Mouse (Mus musculus): ENCODE measurements at regions not wholly inside any gene's neighbourhood (a gene's known extent, or its start where the extent isn't known, plus 50 kb on each side); places are given as distances from the start of the nearest gene placed in this dataset.

- H3K79me2 ChIP-seq (replicated peaks; ENCODE audit: control insufficient read depth, insufficient read depth, low read length): no peaks in the 10 kb centered on the region
- no peak overlapping the region for H3K9ac ChIP-seq (ENCODE audit: low read depth, low read length)
- no peaks in the 10 kb centered on the region for H3K27me3 ChIP-seq (ENCODE audit: control insufficient read depth, insufficient read depth, low read length)
- intact Hi-C loops (cut with DNase I): no loop called here
- no peak overlapping the region for H3K27ac ChIP-seq
- H3K4me1 ChIP-seq (ENCODE audit: control insufficient read depth, insufficient read depth, low read length): no peaks in the 10 kb centered on the region
- TF ChIP-seq EP300 (IDR thresholded peaks at IDR 0.05; ENCODE audit: insufficient read depth, low read depth, low read length) (no peak), CTCF (IDR thresholded peaks at IDR 0.05) (no peak), POLR2A (IDR thresholded peaks at IDR 0.05; ENCODE audit: insufficient read depth, low read depth, low read length) (no peak)
- no peak overlapping the region for H3K4me3 ChIP-seq
- DNase-seq: no peak
- 86% methylated on average over 8 of the region's 8 CpGs for WGBS
- H3K36me3 ChIP-seq (ENCODE audit: control insufficient read depth, insufficient read depth, low read length): no peaks in the 10 kb centered on the region
Measured at GRCm38 (mm10) chr10:126783161-126783560, 118.0 kb downstream of the Atp23 start.

- TF ChIP-seq EP300 (IDR thresholded peaks at IDR 0.05; ENCODE audit: insufficient read depth, low read depth, low read length) (no peak), CTCF (IDR thresholded peaks at IDR 0.05) (no peak), POLR2A (IDR thresholded peaks at IDR 0.05; ENCODE audit: insufficient read depth, low read depth, low read length) (no peak)
- no peak overlapping the region for H3K4me3 ChIP-seq
- intact Hi-C loops (cut with DNase I): no loop called here
- H3K27ac ChIP-seq: no peak overlapping the region
- no peaks in the 10 kb centered on the region for H3K79me2 ChIP-seq (replicated peaks; ENCODE audit: control insufficient read depth, insufficient read depth, low read length)
- no peaks in the 10 kb centered on the region for H3K36me3 ChIP-seq (ENCODE audit: control insufficient read depth, insufficient read depth, low read length)
- H3K27me3 ChIP-seq (ENCODE audit: control insufficient read depth, insufficient read depth, low read length): no peaks in the 10 kb centered on the region
- H3K9ac ChIP-seq (ENCODE audit: low read depth, low read length): no peak overlapping the region
- 73% methylated on average over 3 of the region's 3 CpGs for WGBS
- no peak for DNase-seq
- H3K4me1 ChIP-seq (ENCODE audit: control insufficient read depth, insufficient read depth, low read length): no peaks in the 10 kb centered on the region
Measured at GRCm38 (mm10) chr10:126776603-126777002, 124.6 kb downstream of the Atp23 start.

- no peak for TF ChIP-seq CTCF (IDR thresholded peaks at IDR 0.05)
- no peak for TF ChIP-seq EP300 (IDR thresholded peaks at IDR 0.05; ENCODE audit: insufficient read depth, low read depth, low read length)
- TF ChIP-seq POLR2A (IDR thresholded peaks at IDR 0.05; ENCODE audit: insufficient read depth, low read depth, low read length): no peak
- no peaks in the 10 kb centered on the region for H3K36me3 ChIP-seq (ENCODE audit: control insufficient read depth, insufficient read depth, low read length)
- H3K79me2 ChIP-seq (replicated peaks; ENCODE audit: control insufficient read depth, insufficient read depth, low read length): no peaks in the 10 kb centered on the region
- H3K4me1 ChIP-seq (ENCODE audit: control insufficient read depth, insufficient read depth, low read length): no peaks in the 10 kb centered on the region
- H3K27me3 ChIP-seq (ENCODE audit: control insufficient read depth, insufficient read depth, low read length): no peaks in the 10 kb centered on the region
- H3K4me3 ChIP-seq: no peak overlapping the region
- H3K9ac ChIP-seq (ENCODE audit: low read depth, low read length): no peak overlapping the region
- 76% methylated on average over 13 of the region's 13 CpGs for WGBS
- H3K27ac ChIP-seq: no peak overlapping the region
- DNase-seq: no peak
- intact Hi-C loops (cut with DNase I): no loop called here
Measured at GRCm38 (mm10) chr10:126775946-126776345, 125.2 kb downstream of the Atp23 start.

GRCm38 (mm10) chr10:126770446-126771020, 130.6 kb downstream of the Atp23 start:
- intact Hi-C loops (cut with DNase I): no loop called here
- Histone ChIP-seq H3K36me3 (ENCODE audit: control insufficient read depth, insufficient read depth, low read length) (no peaks in the 10 kb centered on the region), H3K4me3 (no peak overlapping the region), H3K27me3 (ENCODE audit: control insufficient read depth, insufficient read depth, low read length) (no peaks in the 10 kb centered on the region), H3K79me2 (replicated peaks; ENCODE audit: control insufficient read depth, insufficient read depth, low read length) (no peaks in the 10 kb centered on the region), H3K27ac (no peak overlapping the region), H3K9ac (ENCODE audit: low read depth, low read length) (no peak overlapping the region), H3K4me1 (ENCODE audit: control insufficient read depth, insufficient read depth, low read length) (no peaks in the 10 kb centered on the region)
- no peak for DNase-seq
- no peak for TF ChIP-seq EP300 (IDR thresholded peaks at IDR 0.05; ENCODE audit: insufficient read depth, low read depth, low read length)
- no peak for TF ChIP-seq POLR2A (IDR thresholded peaks at IDR 0.05; ENCODE audit: insufficient read depth, low read depth, low read length)
- no peak for TF ChIP-seq CTCF (IDR thresholded peaks at IDR 0.05)
- 51% methylated on average over 6 of the region's 6 CpGs for WGBS

- Histone ChIP-seq H3K27ac (no peak overlapping the region), H3K4me1 (ENCODE audit: control insufficient read depth, insufficient read depth, low read length) (no peaks in the 10 kb centered on the region), H3K4me3 (no peak overlapping the region), H3K27me3 (ENCODE audit: control insufficient read depth, insufficient read depth, low read length) (no peaks in the 10 kb centered on the region), H3K36me3 (ENCODE audit: control insufficient read depth, insufficient read depth, low read length) (no peaks in the 10 kb centered on the region), H3K79me2 (replicated peaks; ENCODE audit: control insufficient read depth, insufficient read depth, low read length) (no peaks in the 10 kb centered on the region), H3K9ac (ENCODE audit: low read depth, low read length) (no peak overlapping the region)
- no peak for DNase-seq
- intact Hi-C loops (cut with DNase I): no loop called here
- TF ChIP-seq POLR2A (IDR thresholded peaks at IDR 0.05; ENCODE audit: insufficient read depth, low read depth, low read length) (no peak), EP300 (IDR thresholded peaks at IDR 0.05; ENCODE audit: insufficient read depth, low read depth, low read length) (no peak), CTCF (IDR thresholded peaks at IDR 0.05) (no peak)
- 60% methylated on average over 2 of the region's 2 CpGs for WGBS
Measured at GRCm38 (mm10) chr10:126765648-126766047, 135.5 kb downstream of the Atp23 start.

- 66% methylated on average over 8 of the region's 8 CpGs for WGBS
- Histone ChIP-seq H3K9ac (ENCODE audit: low read depth, low read length) (no peak overlapping the region), H3K36me3 (ENCODE audit: control insufficient read depth, insufficient read depth, low read length) (no peaks in the 10 kb centered on the region), H3K4me1 (ENCODE audit: control insufficient read depth, insufficient read depth, low read length) (no peaks in the 10 kb centered on the region), H3K27me3 (ENCODE audit: control insufficient read depth, insufficient read depth, low read length) (no peaks in the 10 kb centered on the region), H3K4me3 (no peak overlapping the region), H3K27ac (no peak overlapping the region), H3K79me2 (replicated peaks; ENCODE audit: control insufficient read depth, insufficient read depth, low read length) (no peaks in the 10 kb centered on the region)
- TF ChIP-seq POLR2A (IDR thresholded peaks at IDR 0.05; ENCODE audit: insufficient read depth, low read depth, low read length): no peak
- TF ChIP-seq EP300 (IDR thresholded peaks at IDR 0.05; ENCODE audit: insufficient read depth, low read depth, low read length): no peak
- no peak for TF ChIP-seq CTCF (IDR thresholded peaks at IDR 0.05)
- no peak for DNase-seq
- intact Hi-C loops (cut with DNase I): no loop called here
Measured at GRCm38 (mm10) chr10:126764740-126765139, 136.4 kb downstream of the Atp23 start.

Measured in heart, adult 2 months (tissue).